Mouse (Mus musculus) central nervous system, embryonic 11.5 days (tissue): ENCODE data around the gene Rin3. TPM values are rescaled to one million over a fixed set of nuclear protein-coding genes. Genes with fewer than 3 reads are reported as not detected.

ENCODE experiments used
- polyA plus RNA-seq: library from polyadenylated mRNA; depleted of rRNA; stranded (reverse); fragments of >200 nt; gene quantifications from 2 replicates; pipeline ENCODE4 v1.2.3, GENCODE M21; 2012; rRNA removed

The Rin3 gene
- 3.4 and 4.5 TPM in 2 replicates for polyA plus RNA-seq

GRCm38 (mm10) chr12:102282763-102283482 lies at the start of gene Rin3:
Rin3 (plus strand) TSS chr12:102283048.

GRCm38 (mm10) chr12:102439632-102440023 lies 156.8 kb downstream of the Rin3 start, which contains the start of gene Lgmn:
Lgmn (minus strand) TSS chr12:102439813.

Other genes starting within 250 kb of the Rin3 start
- 0.29 and 0.39 TPM in 2 replicates for gene Slc24a4, start 154.3 kb upstream of the Rin3 start, polyA plus RNA-seq
- 40.0 and 41.4 TPM in 2 replicates for gene Lgmn, start 156.8 kb downstream of the Rin3 start, polyA plus RNA-seq
- 23.1 and 26.3 TPM in 2 replicates for gene Golga5, start 186.1 kb downstream of the Rin3 start, polyA plus RNA-seq